Mouse (Mus musculus) megakaryocyte, embryonic 14.5 days (primary cell): ENCODE results near the gene Mgst2. TPM values are rescaled to one million over a fixed set of nuclear protein-coding genes. Genes with fewer than 3 reads are reported as not detected.

Experiments used
- H3K27me3 ChIP-seq: replicated peaks from 2 replicates; pipeline ENCODE3; 2012; ENCODE audit warnings: inconsistent platforms
- H3K36me3 ChIP-seq: replicated peaks from 2 replicates; pipeline ENCODE3; 2012; ENCODE audit warnings: low read length, inconsistent platforms, mixed read lengths
- H3K4me1 ChIP-seq: 2 replicates; pipeline ENCODE4 v1.6.1; 2012; ENCODE audit warnings: inconsistent platforms
- H3K4me3 ChIP-seq: replicated peaks from 2 replicates; pipeline ENCODE3; 2012; ENCODE audit warnings: moderate library complexity, mild to moderate bottlenecking, inconsistent platforms
- H3K9me3 ChIP-seq: 2 replicates; pipeline ENCODE4 v1.6.1; 2012; ENCODE audit warnings: inconsistent platforms
- FLI1 ChIP-seq: IDR thresholded peaks from 2 replicates; pipeline ENCODE4 v1.6.1; 2012; ENCODE audit warnings: low read length, inconsistent platforms, mixed read lengths
- GATA1 ChIP-seq: IDR thresholded peaks from 3 replicates; pipeline ENCODE4 v1.6.1; 2012; ENCODE audit warnings: mixed read lengths, low read length, inconsistent platforms, borderline replicate concordance
- polyA plus RNA-seq: library from polyadenylated mRNA; stranded (reverse); fragments of >175 nt; gene quantifications from 2 replicates; pipeline ENCODE4 v1.2.3, GENCODE M21; 2012; ENCODE audit warnings: low replicate concordance; ENCODE audit not compliant: insufficient read depth

The Mgst2 gene
- polyA plus RNA-seq, 1 experiment: 1.1 TPM

DNA sequence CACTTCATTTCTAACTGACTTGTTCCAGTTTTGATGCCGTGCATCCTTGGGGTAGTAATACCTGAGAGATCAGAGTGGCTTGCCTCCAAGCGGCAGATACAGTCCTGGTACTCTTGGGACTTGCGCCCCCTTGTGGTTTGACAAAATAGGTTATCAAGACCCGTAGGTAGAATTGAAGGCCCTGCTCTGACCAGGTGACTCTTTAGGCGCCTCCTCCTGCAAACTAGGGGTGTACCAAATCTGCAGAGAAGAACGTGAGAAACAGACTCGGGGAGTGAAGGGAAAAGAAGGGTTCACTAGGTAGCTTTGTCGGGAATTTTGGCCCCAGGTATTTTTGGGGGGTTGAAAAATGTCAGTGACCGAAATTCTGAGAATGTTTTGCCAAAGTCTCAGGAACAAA lies 7.9 kb upstream of the Mgst2 start:
- Histone ChIP-seq H3K36me3 (peaks cover 2% of the 10 kb centered on the region), H3K9me3 (no peaks in the 10 kb centered on the region), H3K27me3 (peaks cover 7% of the 10 kb centered on the region), H3K4me3 (peak overlapping the region; percentile 86), H3K4me1 (peaks cover 97% of the 10 kb centered on the region)
- TF ChIP-seq FLI1: no peak
- TF ChIP-seq GATA1: no peak

DNA sequence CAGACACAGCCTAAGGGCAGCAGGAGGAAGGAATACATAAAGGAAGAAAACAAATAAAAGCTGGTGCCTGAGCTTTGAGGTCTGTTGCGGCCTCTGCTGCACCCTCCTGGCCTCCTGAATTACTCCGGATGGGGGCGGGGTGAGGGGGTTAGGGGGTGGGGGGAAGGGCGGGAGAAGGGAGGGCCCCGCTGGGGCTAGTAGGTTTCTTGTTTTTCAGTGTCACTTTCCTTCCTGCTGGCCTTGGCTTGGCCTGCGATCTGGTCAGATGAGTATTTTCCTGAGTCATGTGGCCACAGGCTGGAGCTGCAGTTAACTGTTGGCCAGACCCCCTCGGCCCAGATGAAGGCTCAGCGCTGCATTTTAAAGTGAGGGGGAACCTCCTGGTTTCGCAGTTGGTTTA lies 7.5 kb upstream of the Mgst2 start:
- peaks cover 7% of the 10 kb centered on the region for H3K27me3 ChIP-seq
- no peaks in the 10 kb centered on the region for H3K9me3 ChIP-seq
- H3K36me3 ChIP-seq: peaks cover 2% of the 10 kb centered on the region
- no peak for TF ChIP-seq FLI1
- TF ChIP-seq GATA1: no peak
- peaks cover 97% of the 10 kb centered on the region for H3K4me1 ChIP-seq
- H3K4me3 ChIP-seq: peak overlapping the region; percentile 86

DNA sequence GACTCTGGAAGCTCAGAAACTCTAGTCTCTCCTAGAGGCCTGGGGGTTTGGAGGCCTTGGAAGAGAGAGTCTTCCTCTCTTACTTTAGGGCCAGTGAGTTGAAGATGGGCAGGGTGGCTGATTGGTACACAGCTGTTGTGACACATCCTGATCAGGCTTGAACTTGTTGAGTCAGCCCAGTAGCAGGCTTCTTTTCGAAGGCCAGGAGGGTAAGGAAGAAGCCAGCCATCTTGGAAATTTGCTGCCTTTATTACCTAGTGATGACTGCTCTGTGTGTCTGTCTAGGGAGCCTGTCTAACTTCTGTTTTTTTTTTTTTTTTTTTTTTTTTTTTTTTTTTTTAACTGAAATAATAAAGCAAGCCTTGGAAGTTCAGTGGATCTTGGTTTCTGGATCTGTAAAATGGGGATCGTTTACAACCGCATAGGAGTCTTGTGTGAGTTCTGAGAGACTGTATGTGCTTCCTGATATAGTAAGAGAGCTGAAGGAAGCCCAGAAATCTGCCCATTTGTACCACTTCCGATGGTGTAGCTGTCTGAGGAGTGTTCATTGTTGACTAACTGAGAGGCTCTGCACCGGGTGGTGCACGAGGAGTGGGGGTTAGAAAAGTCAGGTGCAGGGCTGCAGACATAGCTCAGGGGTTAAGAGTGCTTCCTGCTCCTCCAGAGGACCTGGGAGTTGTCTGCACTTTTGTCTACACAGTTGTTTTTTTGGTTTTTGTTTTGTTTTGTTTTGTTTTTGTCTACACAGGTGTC lies 5.7 kb upstream of the Mgst2 start:
- no peaks in the 10 kb centered on the region for H3K9me3 ChIP-seq
- H3K36me3 ChIP-seq: peaks cover 2% of the 10 kb centered on the region
- H3K4me3 ChIP-seq: peak overlapping the region; percentile 33
- TF ChIP-seq FLI1 (no peak), GATA1 (no peak)
- H3K4me1 ChIP-seq: peaks cover 96% of the 10 kb centered on the region
- H3K27me3 ChIP-seq: peaks cover 7% of the 10 kb centered on the region

DNA sequence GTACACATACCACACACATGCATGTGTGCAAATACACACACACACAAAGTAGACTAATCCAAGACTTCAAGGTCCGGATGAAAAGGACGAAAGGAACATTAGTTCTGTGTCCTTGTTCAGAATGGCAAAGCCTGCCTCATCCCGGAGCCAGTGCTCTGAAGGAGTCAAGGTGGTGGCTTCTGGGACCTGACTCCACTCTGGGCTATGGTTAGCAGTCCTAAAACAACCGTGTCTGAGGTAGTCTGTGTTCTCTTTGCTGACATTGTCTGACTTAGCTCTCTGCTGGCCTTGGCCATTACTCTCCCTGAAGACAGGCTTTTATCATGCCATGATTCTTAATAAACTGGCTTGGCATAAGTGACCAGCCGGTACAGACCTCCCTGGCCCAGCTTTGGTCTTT lies 745 bp upstream of the Mgst2 start:
- H3K4me3 ChIP-seq: no peak overlapping the region
- peaks cover 92% of the 10 kb centered on the region for H3K4me1 ChIP-seq
- H3K9me3 ChIP-seq: no peaks in the 10 kb centered on the region
- H3K27me3 ChIP-seq: no peaks in the 10 kb centered on the region
- TF ChIP-seq GATA1 (no peak), FLI1 (no peak)
- peaks cover 2% of the 10 kb centered on the region for H3K36me3 ChIP-seq

DNA sequence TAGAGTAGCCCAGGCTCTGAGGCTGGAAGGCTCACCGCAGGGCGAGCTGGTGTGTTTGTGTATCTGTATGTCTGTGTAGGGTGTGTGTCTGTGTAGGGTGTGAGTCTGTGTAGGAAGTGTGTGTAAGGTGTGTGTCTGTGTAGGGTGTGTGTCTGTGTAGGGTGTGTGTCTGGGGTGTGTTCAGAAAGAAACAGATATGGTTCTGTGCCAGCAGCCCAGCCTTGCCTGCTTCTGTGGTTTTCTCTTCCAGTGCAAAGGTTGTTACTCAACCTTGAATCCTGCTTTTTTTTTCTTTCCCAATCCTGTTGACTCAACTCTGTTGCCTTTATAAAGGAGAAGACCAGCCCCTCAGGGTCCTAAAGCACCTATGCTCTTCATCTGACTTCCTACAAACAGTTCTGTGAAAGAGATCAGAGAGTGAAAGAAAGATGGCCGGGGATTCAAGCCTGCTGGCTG lies 689 bp downstream of the Mgst2 start:
- peaks cover 84% of the 10 kb centered on the region for H3K4me1 ChIP-seq
- H3K4me3 ChIP-seq: peak overlapping the region; percentile 53
- H3K36me3 ChIP-seq: peaks cover 2% of the 10 kb centered on the region
- no peaks in the 10 kb centered on the region for H3K27me3 ChIP-seq
- TF ChIP-seq GATA1 (no peak), FLI1 (no peak)
- no peaks in the 10 kb centered on the region for H3K9me3 ChIP-seq

DNA sequence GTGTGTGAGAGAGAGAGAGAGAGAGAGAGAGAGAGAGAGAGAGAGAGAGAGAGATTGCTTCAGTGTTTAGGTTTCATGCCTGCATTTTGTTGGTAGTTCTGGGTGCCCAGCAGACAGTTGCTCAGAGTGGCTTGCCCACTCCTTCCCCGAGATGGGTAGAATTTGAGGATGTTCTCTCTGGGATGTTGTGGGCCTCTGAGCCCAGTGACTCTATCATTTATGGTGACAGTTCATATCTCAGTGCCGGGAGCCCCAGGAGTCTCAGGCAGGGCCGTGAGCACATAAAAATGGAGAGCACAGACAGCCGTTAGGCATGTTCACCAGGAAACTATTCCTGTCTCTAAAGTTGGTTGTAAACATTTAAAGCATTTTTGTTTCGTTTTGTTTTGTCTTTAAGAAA lies 1.2 kb downstream of the Mgst2 start:
- no peak for TF ChIP-seq GATA1
- TF ChIP-seq FLI1: no peak
- H3K4me3 ChIP-seq: no peak overlapping the region
- H3K27me3 ChIP-seq: no peaks in the 10 kb centered on the region
- no peaks in the 10 kb centered on the region for H3K9me3 ChIP-seq
- peaks cover 82% of the 10 kb centered on the region for H3K4me1 ChIP-seq
- H3K36me3 ChIP-seq: peaks cover under 1% of the 10 kb centered on the region

DNA sequence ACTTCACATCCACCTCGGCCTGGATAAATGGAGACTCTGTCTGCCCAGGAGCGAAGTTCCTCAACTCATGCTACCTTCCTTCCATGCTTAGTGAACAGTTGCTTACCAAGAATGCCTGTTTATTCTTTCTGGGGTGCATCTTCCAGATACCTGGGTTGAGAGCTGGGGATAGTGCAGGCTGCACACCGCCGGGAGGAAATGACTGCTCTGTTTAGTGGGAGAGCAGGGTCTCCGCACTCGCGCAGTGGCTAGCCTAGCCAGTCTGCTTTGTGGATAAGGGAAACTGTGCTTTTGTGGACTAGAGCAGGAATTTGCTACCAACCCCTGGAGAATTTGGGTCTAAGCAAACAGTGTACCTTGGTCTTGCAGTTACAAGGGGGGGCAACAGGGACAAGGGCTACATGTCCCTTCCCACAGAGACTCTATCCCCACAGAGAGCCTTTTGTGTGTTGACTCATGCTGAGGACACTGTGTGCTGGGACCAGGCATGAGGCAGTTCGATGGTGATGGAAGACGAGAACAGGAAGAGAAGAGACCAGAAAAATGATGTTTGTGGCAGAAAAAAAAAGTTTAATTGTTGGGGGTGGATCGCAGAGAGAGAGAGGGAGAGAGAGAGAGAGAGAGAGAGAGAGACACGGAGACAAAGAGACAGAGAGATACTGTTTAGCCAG lies 1.9 kb downstream of the Mgst2 start:
- H3K36me3 ChIP-seq: no peaks in the 10 kb centered on the region
- TF ChIP-seq FLI1 (no peak), GATA1 (no peak)
- peaks cover 76% of the 10 kb centered on the region for H3K4me1 ChIP-seq
- no peaks in the 10 kb centered on the region for H3K9me3 ChIP-seq
- H3K4me3 ChIP-seq: peak overlapping the region; percentile 80
- no peaks in the 10 kb centered on the region for H3K27me3 ChIP-seq

DNA sequence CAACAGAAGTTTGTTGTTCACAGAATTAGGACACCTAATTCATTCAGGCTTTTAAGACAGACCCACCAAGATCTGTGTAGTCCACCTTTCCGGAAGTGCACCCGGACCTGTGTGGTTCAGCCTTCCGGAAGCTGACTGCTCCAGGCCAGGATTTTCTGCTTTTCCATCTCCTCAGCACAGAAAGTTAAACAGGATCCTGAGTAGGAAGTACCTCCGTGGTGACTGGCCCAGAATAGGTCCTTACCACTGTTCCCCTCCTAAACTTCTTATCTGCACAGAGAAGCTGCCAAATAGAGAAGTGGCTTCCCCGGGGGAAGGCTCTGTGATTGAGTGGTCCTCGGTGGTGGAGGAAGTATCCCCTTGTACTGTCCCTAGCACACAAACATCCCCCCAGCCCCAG lies 2.4 kb downstream of the Mgst2 start:
- peak overlapping the region; percentile 80 for H3K4me3 ChIP-seq
- no peaks in the 10 kb centered on the region for H3K9me3 ChIP-seq
- no peaks in the 10 kb centered on the region for H3K27me3 ChIP-seq
- no peaks in the 10 kb centered on the region for H3K36me3 ChIP-seq
- no peak for TF ChIP-seq FLI1
- TF ChIP-seq GATA1: no peak
- peaks cover 72% of the 10 kb centered on the region for H3K4me1 ChIP-seq

DNA sequence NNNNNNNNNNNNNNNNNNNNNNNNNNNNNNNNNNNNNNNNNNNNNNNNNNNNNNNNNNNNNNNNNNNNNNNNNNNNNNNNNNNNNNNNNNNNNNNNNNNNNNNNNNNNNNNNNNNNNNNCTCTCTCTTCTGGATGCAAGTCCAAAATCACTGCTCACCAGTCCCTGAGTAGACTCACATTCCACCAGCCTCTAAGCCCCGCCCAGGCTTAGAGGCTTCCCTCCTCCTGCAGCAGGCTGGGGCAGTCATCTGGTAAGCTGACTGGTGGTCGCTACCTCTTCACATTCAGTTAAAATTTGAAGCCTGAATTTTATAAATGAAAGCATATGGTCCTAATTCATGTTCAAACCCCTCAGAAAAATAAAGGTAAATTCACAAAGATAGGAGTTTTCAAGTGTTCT lies 8.4 kb downstream of the Mgst2 start:
- TF ChIP-seq FLI1 (no peak), GATA1 (no peak)
- Histone ChIP-seq H3K4me1 (peaks cover 69% of the 10 kb centered on the region), H3K27me3 (no peaks in the 10 kb centered on the region), H3K36me3 (peaks cover 2% of the 10 kb centered on the region), H3K4me3 (no peak overlapping the region), H3K9me3 (no peaks in the 10 kb centered on the region)

DNA sequence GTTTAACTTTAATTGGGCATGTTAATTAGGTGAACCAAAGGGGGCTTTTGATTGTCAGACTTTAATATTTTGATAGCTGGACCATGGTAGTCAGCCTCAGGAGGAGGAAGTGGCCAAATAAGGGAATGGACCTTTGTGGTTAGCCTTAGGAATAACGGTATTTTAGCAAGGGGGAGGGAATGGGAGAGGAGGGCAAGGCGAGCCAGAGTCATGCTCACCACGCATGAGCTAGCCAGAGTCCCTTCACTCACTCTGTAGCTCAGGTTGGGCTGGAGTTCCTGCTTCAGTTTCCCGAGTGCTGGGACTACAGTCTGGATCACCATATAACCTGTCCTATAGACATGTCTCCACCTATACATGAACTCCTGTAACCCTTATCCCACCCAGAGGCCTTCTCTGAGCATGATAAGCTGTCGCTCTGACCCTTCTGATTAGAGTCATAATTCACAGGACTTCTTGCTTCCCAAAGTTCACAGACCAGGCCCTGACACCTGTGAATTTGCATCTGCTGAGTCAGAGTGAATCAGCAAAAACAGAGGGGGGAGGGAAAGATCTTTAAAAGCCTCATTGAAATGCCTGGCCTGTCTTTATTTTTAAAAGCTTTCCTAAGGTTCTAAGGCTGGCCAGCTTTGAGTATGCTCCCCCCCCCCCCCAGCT lies 10.4 kb downstream of the Mgst2 start:
- no peaks in the 10 kb centered on the region for H3K9me3 ChIP-seq
- H3K27me3 ChIP-seq: no peaks in the 10 kb centered on the region
- TF ChIP-seq GATA1 (no peak), FLI1 (no peak)
- peaks cover 78% of the 10 kb centered on the region for H3K4me1 ChIP-seq
- H3K36me3 ChIP-seq: peaks cover 2% of the 10 kb centered on the region
- H3K4me3 ChIP-seq: peak overlapping the region; percentile 55
